Mouse (Mus musculus): ENCODE results near the gene Sesn1. TPM values are rescaled to one million over a fixed set of nuclear protein-coding genes. Genes with fewer than 3 reads are reported as not detected.

Sesn1 gene
- polyA plus RNA-seq, 1 experiment from 2014 or later, result 33.9 TPM

GRCm38 (mm10) chr10:41952850-41953527 lies 143.3 kb downstream of the Sesn1 start:
- no peaks in the 10 kb centered on the region for H3K27me3 ChIP-seq (ENCODE audit: control insufficient read depth, insufficient read depth, low read length)
- no peak overlapping the region for H3K4me3 ChIP-seq (replicated peaks; ENCODE audit: low read depth, low read length)
- no peaks in the 10 kb centered on the region for H3K36me3 ChIP-seq (ENCODE audit: control insufficient read depth, insufficient read depth, low read length)
- H3K4me1 ChIP-seq (ENCODE audit: control insufficient read depth, insufficient read depth, low read length), result no peaks in the 10 kb centered on the region
- no peak overlapping the region for H3K27ac ChIP-seq (replicated peaks; ENCODE audit: low read depth, low read length)
- H3K4me2 ChIP-seq (ENCODE audit: low read length), result no peak overlapping the region
- H3K9me3 ChIP-seq (ENCODE audit: control insufficient read depth, low read length), result no peaks in the 10 kb centered on the region
- DNase-seq (no peak), ATAC-seq (ENCODE audit: low FRiP score, low TSS enrichment) (no peak)
- H3K9ac ChIP-seq (replicated peaks; ENCODE audit: low read length), result no peak overlapping the region
- WGBS, result 97% methylated on average over 14 of the region's 14 CpGs

GRCm38 (mm10) chr10:41953528-41953864 lies 143.8 kb downstream of the Sesn1 start:
- H3K9ac ChIP-seq (replicated peaks; ENCODE audit: low read length), result no peak overlapping the region
- H3K27me3 ChIP-seq (ENCODE audit: control insufficient read depth, insufficient read depth, low read length), result no peaks in the 10 kb centered on the region
- no peaks in the 10 kb centered on the region for H3K36me3 ChIP-seq (ENCODE audit: control insufficient read depth, insufficient read depth, low read length)
- H3K4me1 ChIP-seq (ENCODE audit: control insufficient read depth, insufficient read depth, low read length), result no peaks in the 10 kb centered on the region
- H3K4me3 ChIP-seq (replicated peaks; ENCODE audit: low read depth, low read length), result no peak overlapping the region
- no peak for ATAC-seq (ENCODE audit: low FRiP score, low TSS enrichment)
- WGBS, result 95% methylated on average over 5 of the region's 5 CpGs
- no peak overlapping the region for H3K27ac ChIP-seq (replicated peaks; ENCODE audit: low read depth, low read length)
- no peak for DNase-seq
- H3K4me2 ChIP-seq (ENCODE audit: low read length), result no peak overlapping the region
- H3K9me3 ChIP-seq (ENCODE audit: control insufficient read depth, low read length), result no peaks in the 10 kb centered on the region

DNA sequence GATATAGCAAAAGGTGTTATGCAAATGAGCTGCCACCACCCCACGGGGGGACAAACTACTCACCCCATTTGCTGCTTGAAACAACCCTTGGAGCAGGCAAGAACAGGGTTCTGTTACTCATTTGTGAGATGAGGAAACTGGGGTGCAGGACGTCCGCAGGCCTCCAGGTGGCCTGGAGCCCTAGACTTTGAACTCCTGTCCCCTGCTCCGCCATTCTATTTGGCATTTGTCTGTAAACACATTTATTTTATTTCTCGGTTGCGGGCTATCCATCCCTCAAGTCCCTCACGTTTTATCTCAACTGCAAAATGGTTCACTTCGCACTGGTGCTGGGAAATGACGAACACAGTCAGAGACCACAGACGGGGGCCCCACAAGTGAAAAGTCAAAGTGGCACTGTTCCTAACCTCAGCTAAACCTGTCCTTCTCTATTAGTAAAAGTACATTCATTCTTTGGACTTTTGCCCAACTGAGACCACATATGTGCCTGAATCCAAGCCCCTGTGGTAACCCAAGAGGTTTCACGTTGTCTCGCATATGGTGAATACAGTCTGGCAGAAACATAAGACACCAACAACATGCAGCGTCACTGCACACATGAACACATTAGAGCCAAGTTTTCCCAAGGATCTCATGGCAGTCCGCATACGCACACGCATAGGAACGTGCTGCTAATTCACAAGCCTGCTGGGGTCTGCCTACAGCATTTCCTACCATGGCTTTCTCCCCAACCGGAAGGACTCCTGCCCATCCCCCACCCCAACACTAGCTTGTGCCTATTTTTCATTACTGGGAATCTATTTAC lies 147.9 kb downstream of the Sesn1 start:
- WGBS, result 91% methylated on average over 18 of the region's 18 CpGs
- no peak overlapping the region for H3K4me2 ChIP-seq (ENCODE audit: low read length)
- no peaks in the 10 kb centered on the region for H3K36me3 ChIP-seq (ENCODE audit: control insufficient read depth, insufficient read depth, low read length)
- no peaks in the 10 kb centered on the region for H3K9me3 ChIP-seq (ENCODE audit: control insufficient read depth, low read length)
- ATAC-seq (ENCODE audit: low FRiP score, low TSS enrichment) (no peak), DNase-seq (no peak)
- H3K27me3 ChIP-seq (ENCODE audit: control insufficient read depth, insufficient read depth, low read length), result no peaks in the 10 kb centered on the region
- no peak overlapping the region for H3K9ac ChIP-seq (replicated peaks; ENCODE audit: low read length)
- no peak overlapping the region for H3K27ac ChIP-seq (replicated peaks; ENCODE audit: low read depth, low read length)
- H3K4me1 ChIP-seq (ENCODE audit: control insufficient read depth, insufficient read depth, low read length), result no peaks in the 10 kb centered on the region
- no peak overlapping the region for H3K4me3 ChIP-seq (replicated peaks; ENCODE audit: low read depth, low read length)

Other genes starting within 250 kb of the Sesn1 start
- 0.26 and 0.55 TPM in 2 replicates for gene Ccdc162, start 93.3 kb upstream of the Sesn1 start, polyA plus RNA-seq (2014; fragmentation: Nextera tagmentation; extraction: Ambion mirVana)
- gene Cep57l1, start 64 bp upstream of the Sesn1 start, polyA plus RNA-seq (2014; fragmentation: Nextera tagmentation; extraction: Ambion mirVana), result 13.6 and 16.3 TPM in 2 replicates
- gene Armc2, start 208.5 kb downstream of the Sesn1 start, polyA plus RNA-seq (2014; fragmentation: Nextera tagmentation; extraction: Ambion mirVana), result 11.2 and 11.5 TPM in 2 replicates

Data from midbrain, embryonic 14.5 days (tissue).